Mouse (Mus musculus) layer of hippocampus, postnatal 25 days (tissue): Measurements from ENCODE around the gene Dynlt1b. TPM values are rescaled to one million over a fixed set of nuclear protein-coding genes. Genes with fewer than 3 reads are reported as not detected.
"Not testable (repeated sequence)": the region's sequence is repeated elsewhere in the genome, so short reads cannot be mapped to it uniquely, and the experiment has no call there.

Experiments
- DNase-seq, 2 experiments: peaks; one replicate each; pipeline ENCODE4 v3.0.0; 2022; ENCODE audit warnings: mixed read lengths in 2 of 2, low spot score in 1 of 2; ENCODE audit errors: extremely low spot score in 1 of 2
- total RNA-seq, 2 experiments: library from RNA; stranded (reverse); gene quantifications; 2 replicates each; pipeline ENCODE4 v1.2.3; 2021

Dynlt1b gene
- total RNA-seq, 2 experiments from 2014 or later: 51.8 to 54.1 TPM

- DNase-seq: not testable (repeated sequence)
These were observed 26.9 kb downstream of the Dynlt1b start for GRCm38 (mm10) chr17:6456614-6457402.

GRCm38 (mm10) chr17:6461083-6461595 is 31.2 kb downstream of the Dynlt1b start:
- not testable (repeated sequence) for DNase-seq

- DNase-seq: not testable (repeated sequence)
These were observed 35.8 kb downstream of the Dynlt1b start for GRCm38 (mm10) chr17:6465735-6466134.

GRCm38 (mm10) chr17:6467638-6468461 is 37.9 kb downstream of the Dynlt1b start:
- DNase-seq: not testable (repeated sequence)

GRCm38 (mm10) chr17:6470031-6470430 is 40.1 kb downstream of the Dynlt1b start:
- not testable (repeated sequence) for DNase-seq

- not testable (repeated sequence) for DNase-seq
These were observed 40.8 kb downstream of the Dynlt1b start for GRCm38 (mm10) chr17:6470671-6471070.

GRCm38 (mm10) chr17:6475270-6475669 is 45.4 kb downstream of the Dynlt1b start:
- DNase-seq: not testable (repeated sequence)

- DNase-seq: not testable (repeated sequence)
These were observed 46.0 kb downstream of the Dynlt1b start for GRCm38 (mm10) chr17:6475913-6476312.

GRCm38 (mm10) chr17:6476495-6476947 is 46.6 kb downstream of the Dynlt1b start:
- DNase-seq: not testable (repeated sequence)

- not testable (repeated sequence) for DNase-seq
These were observed 47.1 kb downstream of the Dynlt1b start for GRCm38 (mm10) chr17:6477026-6477425.

- not testable (repeated sequence) for DNase-seq
These were observed 51.1 kb downstream of the Dynlt1b start for GRCm38 (mm10) chr17:6480855-6481589.

- not testable (repeated sequence) for DNase-seq
These were observed 51.7 kb downstream of the Dynlt1b start for GRCm38 (mm10) chr17:6481590-6481963.

- DNase-seq: not testable (repeated sequence)
These were observed 52.3 kb downstream of the Dynlt1b start for GRCm38 (mm10) chr17:6482248-6482647.

Other genes with a start within 250 kb of the Dynlt1b start
- gene Tmem181a, start 173.3 kb upstream of the Dynlt1b start, total RNA-seq: 10 to 100 TPM; 55.2 to 61.4 TPM
- gene Dynlt1a, start 112.6 kb upstream of the Dynlt1b start, total RNA-seq: 10 to 100 TPM; 10.6 to 12.9 TPM
- 10 to 100 TPM; 13.4 to 26.8 TPM for gene Dynlt1c, start 171.6 kb downstream of the Dynlt1b start, total RNA-seq
- gene Dynlt1f, start 225.8 kb downstream of the Dynlt1b start, total RNA-seq: 10 to 100 TPM; 33.5 to 35.3 TPM
- under 1 TPM in 1 of 2 experiments, not detected in 1; 0.22 TPM for gene Sytl3, start 229.0 kb downstream of the Dynlt1b start, total RNA-seq